Mouse (Mus musculus): ENCODE data around the gene Ehbp1l1.
A peak's percentile ranks its signal among the peaks of the same experiment; 100 is the strongest.

The Ehbp1l1 gene

GRCm38 (mm10) chr19:5731264-5731978 is 5.3 kb upstream of the Ehbp1l1 start:
- peak; percentile 95 for DNase-seq (ENCODE audit: low spot score)

DNA sequence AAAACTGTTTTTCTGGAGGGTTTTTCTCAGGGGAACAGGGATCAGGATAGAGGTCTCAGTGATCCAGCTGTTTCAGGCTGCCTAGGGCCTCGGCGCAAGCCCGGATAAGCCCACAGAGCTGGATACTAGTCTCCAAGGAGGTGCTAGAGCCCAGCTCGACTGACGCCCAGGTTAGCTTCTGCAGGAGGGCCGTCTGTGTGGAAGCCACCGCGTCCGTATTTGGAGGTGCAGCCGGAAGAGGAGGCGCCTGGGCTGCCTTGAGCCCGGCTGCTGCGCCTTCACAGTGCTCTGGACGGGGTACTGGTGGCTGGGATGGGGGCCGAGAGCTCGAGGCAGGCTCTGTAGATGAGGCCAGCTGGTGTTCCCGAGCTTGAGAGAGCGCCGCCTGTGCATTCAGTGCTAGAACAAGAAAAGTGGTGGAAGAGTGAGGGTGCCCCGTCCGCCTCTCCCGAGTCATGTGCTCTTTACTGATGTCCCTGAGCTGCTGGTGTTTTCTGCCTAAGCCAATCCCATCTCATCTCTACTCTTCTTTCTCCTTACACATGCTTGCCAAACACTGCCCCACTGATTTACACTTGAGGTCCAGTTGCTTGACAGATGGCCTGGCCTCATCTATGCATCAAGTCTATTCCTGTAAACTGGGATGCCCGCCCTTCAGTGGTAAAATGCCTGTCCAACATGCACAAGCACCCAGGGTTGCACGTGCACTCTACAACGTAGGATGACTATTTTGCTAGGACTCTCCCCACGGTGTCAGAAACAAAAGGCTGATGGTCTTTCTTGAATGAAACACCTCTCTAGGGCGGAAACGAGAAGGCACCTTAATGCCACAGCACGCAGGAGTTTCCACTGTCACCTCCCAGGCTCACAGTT is 4.4 kb upstream of the Ehbp1l1 start:
- no peak for DNase-seq (ENCODE audit: low spot score)

DNA sequence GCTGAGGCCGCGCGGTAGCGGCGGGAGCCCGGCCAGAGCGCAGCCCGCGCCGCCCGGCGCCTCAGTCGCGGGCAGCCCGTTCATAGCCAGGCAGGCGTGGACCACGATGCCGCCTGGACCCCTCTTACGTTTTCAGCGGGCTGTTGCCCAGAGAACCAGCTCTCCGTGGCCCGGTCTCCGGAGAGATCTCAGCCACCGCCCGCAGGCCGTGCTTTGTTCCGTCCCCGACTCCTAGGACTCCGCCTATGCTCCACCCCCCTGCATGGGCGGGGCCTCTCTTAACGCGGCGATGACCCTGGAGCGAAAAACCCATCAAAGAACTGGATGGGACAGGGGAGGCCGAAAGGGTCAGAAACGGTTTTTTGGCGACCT is 3.3 kb upstream of the Ehbp1l1 start, which contains the start of gene Fam89b:
TSS of gene Fam89b (minus strand) at position 210 of the 372 bp plus-strand sequence.
- peak; percentile 85 for DNase-seq (ENCODE audit: low spot score)

DNA sequence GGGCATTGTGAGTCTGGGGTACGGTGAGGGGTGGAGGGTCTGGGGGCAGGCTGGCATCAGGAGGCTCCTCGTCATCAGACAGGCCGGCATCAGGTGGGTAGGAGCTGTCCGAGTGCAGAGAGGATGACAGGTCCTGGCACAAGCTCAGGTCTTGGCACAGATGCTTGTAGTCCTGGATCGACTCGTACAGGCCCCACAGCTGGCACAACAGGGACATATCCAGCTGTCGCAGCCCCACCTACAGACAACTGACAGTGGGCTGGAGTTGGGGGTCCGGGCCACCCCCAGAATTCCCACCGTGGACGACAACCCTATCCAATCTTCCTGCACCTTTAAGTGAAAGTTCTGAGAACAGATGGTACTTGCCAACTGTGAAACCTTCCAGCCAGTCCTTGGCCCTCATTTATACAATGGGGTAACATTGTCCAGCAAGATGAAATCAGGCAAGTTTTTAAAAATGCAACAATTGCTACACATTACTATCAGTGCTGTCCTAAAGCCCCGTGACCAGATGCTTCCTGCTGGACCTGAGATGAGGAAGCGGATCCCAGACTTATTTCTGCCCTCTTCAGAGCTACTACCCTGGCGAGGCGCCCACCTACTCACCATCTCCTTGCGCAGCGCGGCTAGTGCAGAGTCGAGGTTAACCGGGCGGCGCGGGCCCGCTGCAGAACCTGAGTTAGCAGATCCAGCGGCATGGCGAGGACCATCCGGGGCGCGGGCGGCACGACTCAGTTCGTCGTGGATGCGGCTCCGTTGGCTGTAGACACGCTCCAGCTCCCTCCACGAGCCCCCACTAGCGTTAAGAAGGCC is 2.7 kb upstream of the Ehbp1l1 start:
- DNase-seq (ENCODE audit: low spot score) = peak; percentile 64

DNA sequence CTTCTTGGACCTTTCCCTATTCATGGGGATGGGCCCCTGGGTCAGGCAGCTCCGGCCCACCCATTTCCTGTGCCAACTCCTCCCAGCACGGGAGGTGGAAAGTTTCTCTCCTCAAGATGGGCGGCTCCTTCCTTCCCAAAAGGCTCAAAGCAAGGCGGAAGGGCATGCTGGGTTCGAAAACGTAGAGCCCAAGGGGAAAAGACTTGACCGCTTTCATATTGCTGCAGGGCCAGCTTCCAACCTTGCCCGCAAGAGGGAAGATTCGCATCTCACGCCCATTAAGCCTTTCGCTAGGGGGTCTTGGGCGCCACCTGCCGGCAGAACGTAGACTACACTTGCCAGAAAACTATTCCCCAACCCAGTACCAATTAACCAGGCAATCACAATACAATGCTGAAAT is 1.6 kb upstream of the Ehbp1l1 start:
- peak; percentile 90 for DNase-seq (ENCODE audit: low spot score)

DNA sequence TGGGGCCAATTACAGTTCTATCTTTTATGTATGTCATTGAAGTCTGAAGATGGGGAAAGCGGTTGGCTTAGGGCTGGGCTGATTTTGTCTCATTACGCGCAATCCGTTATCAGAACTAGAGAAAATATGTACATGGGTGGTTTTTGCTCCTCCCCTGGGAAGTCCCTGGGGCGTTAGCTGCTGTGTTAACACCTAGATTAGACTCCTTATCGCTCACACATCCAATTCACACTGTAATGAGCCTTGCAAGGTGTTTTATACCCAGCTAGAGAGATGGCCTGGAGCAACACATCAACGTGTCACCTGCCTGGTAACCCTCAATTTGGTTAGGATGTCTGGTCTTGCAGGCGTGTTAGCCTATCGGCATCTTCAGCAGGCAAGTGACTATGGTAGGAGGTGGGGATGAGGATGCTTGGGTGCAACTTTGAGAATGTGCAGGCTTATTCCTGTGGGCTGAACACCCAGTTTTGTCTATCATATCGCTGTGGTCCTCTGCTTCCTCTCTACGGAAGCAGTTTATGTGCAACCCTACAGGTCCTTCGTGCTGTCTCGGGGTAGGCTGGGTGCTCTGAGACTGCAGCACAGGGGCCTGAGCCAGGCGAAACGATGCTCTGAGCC is 953 bp upstream of the Ehbp1l1 start:
- no peak for DNase-seq (ENCODE audit: low spot score)

DNA sequence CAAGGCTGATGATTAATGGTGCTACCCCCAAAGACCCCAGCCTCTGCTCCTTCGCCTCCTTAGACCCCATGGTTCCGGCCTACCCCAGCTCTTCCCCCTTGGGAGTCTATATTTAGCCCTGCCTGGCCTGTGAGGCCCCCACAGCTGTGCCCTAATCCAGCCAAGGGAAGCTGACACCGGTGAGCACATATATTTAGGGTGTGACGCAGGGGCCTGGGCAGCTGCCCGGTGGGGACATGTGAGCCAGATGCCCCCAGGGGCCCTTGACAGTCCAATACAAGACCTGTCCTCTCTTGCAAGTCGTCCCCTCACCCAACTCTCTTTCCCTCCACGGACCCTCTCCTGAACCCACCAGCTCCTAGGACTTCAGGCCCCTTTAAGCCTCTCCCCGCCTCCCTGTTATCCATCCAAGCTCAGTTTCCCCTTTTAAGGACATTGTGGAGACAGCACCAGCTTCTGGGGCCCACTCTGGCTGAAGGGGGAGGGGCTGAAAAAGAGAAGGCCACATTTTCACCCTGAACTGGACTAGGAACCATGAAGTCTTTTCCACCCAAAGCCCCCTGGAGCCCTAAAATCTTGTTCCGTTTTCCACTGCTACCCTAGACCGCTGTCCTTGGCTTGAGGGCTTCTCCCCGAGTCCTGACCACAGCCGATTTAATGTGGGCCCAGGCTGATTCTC is 949 bp downstream of the Ehbp1l1 start:
- no peak for DNase-seq (ENCODE audit: low spot score)

GRCm38 (mm10) chr19:5724549-5724941 is 1.6 kb downstream of the Ehbp1l1 start:
- peak; percentile 54 for DNase-seq (ENCODE audit: low spot score)

DNA sequence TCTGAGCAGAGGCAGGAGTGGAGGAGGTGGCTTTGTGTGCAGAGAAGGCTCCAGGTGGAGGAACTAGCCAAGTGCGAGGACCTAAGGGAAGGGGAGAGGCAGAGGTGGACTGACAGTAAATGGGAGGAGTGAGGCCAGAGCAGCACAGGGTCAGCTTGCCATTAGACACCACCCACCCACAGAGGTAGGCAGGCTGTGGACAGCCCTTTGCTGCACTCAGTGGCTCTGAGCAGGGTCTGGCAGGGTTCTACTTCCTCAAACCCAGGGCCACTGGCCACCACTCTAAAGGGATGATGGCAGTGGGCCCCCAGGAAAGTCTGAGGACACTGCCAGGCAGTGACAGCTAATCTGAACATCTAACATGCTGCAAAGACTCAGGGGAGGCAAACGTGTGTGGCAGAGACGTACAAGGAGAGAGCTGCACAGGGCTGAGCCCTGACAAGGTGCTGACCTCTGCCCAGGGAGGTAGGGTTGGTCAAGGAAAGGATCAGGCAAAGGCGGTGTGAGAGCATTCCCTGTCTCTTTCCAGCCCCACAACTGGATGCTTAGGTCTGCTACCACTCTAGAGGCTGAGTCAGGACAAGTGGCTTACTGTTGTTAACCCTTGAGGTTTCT is 2.1 kb downstream of the Ehbp1l1 start:
- no peak for DNase-seq (ENCODE audit: low spot score)

DNA sequence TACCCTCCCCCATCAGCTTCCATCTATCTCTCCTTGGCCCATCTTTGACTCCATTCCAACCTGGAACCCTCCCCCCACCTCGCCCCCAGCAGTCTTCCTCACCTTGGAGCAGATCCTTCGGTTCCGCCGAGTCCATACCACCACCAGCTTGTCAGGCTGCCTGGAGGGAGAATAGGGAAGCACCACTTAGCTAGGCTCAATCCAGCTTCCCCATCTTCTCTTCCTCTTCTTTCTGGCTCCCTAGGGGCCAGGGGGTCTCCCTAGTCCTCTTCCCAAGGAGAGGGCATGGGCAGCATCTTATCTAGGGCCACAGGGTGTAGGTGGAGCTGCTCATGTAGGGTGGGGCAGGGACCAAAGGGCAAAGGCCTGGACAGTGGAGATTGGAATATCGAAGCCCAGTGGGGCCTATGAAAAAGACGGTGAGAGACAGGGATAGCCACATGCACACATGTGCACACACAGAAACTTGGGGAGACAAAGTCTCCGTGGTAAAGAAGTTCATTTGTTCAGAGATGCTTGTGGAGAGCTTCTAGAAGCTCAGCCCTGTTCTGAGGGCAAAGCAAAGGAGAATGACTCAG is 3.2 kb downstream of the Ehbp1l1 start:
- DNase-seq (ENCODE audit: low spot score) = no peak

DNA sequence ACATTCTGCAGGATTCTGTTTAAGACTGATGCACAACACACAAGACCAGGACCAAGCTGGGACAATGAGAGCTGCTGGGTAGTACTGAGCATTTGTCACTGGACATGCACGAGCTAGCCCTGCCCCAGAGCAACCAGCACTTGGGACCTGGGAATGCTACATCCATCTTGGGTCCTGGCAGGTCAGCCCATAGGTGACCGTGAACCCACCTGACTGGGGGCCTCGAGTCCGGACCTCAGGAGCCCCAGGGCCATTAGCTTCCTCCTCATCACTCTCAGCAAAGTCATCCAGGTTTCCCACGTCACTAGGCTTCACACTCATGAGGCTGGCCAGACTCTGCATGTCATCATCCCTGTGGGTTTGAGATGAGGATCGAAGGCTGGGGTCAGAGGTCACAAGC is 4.9 kb downstream of the Ehbp1l1 start:
- DNase-seq (ENCODE audit: low spot score) = no peak

DNA sequence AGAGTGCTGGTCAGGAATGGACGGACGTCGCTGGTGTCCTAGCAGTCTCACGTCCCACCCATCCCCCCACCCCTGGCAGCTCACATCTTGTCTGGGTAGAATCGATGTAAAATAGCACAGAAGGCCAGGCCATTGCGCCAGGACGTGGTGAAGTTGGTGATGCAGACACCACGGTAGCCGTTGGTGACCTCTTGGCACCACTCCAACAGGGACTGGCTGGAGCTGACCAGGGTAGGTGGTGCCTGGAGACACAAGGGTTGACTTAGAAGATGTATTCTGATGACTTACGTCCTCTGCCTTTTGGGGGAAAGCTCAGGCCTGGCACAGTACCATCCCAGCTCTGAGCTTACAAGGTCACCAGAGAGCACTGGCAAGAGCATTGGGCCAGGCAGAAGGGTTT is 9.2 kb downstream of the Ehbp1l1 start:
- DNase-seq (ENCODE audit: low spot score) = no peak

DNA sequence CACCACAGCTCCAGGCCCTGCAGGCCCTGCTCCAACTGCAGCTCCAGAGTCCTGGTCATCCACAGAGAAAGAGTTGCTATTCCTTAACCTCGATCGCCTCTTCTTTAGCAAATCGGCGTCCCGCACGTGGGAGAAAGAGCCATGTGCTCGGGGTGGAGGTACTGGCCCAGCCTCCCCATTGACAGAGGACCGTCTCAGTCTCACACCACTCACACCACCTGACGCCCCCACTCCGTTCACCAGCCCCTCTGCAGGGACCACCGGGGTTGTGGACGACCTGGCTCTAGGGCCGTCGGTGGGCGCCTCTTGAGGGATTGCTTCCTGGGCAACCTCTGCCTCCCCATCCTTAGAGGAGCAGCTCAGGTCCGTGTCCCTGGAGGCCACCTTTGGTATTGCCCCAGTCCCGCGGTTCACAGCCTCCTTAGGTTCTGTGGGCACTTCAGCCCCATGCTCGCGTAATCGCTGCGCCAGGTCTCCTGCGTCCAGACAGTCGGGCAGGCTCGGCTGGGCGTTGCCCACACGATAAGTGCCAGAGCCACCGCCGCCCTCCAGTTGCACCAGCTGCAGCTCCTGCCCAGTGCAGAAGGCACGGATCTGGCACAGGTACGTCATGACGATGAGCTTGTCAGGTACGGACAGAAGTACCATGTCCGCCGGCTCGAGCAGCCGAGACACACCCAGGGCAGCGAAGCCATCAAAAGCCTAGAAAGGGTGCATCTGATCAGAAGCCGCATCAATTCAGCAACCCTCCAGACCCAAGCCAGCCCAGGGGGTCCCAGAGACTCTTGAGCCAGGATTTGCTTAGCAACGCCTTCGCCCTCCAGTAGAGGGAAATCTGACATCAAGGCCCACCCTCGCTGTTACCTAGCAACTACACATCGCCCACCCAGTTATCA is 10.1 kb downstream of the Ehbp1l1 start:
- peak; percentile 48 for DNase-seq (ENCODE audit: low spot score)

- no peak for DNase-seq (ENCODE audit: low spot score)
Observed at GRCm38 (mm10) chr19:5713730-5714129, 12.4 kb downstream of the Ehbp1l1 start.

DNA sequence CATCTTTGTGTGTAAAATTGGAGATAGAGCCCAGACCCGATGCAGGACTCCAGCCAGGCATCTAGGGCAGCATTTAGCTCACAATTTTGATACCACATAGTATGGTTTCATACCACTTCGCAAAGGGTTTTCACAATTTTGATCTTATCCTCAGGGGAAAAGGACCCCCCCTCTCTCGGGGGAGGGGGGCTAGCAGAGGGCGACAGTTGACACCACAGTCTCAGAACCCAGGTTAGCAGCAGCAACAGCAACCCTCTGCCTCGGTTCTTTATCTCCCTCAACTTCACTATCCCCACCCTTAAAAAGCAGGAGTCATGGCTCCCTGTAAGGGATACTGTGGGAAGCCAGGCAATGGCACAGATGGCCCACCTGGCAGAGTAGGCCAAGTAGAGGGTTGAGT is 12.9 kb downstream of the Ehbp1l1 start:
- no peak for DNase-seq (ENCODE audit: low spot score)

- DNase-seq (ENCODE audit: low spot score) = peak; percentile 33
Observed at GRCm38 (mm10) chr19:5711907-5712460, 14.1 kb downstream of the Ehbp1l1 start.

- peak; percentile 85 for DNase-seq (ENCODE audit: low spot score)
Observed at GRCm38 (mm10) chr19:5711218-5711617, 14.9 kb downstream of the Ehbp1l1 start.

DNA sequence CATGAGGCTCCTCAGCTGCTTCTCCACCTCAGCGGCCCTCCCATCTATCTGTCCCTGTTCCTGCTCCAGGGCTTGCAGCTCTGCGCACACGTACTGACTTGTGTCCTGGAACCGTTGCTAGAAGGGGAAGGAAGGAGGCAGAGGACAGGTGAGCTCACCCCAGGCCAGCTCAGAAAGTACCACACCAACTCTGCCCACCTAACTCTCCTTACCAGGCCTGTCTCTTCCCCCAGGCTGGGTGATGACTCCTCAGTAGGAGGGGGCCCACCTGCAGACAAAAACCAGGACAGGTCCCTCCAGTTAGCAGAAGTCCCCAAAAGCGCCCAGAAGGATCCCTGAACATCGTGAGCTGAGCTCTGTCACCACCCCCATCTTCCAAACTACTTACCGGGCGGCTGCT is 15.5 kb downstream of the Ehbp1l1 start:
- DNase-seq (ENCODE audit: low spot score) = no peak

DNA sequence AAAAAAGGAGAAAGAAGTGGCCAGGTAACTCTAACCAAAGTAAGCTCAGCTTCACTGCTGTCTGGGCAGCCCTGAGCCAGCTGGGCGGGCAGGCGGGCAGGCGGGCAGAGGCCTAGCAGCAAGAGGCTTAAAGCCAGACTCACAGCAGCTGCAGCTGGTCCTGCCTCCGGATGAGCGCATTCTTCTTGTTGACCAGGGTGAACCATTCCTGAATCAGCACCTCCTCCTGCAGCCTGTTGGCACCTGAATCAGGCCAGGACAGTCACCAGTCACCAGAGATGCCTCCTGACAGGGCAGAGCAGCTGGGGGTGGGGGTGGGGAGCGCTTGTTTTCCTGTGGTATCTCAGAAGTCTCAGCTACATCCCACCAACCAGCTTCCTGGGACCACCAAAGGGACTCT is 16.0 kb downstream of the Ehbp1l1 start:
- no peak for DNase-seq (ENCODE audit: low spot score)
